Mouse (Mus musculus): ENCODE measurements at regions not wholly inside any gene's neighbourhood (a gene's known extent, or its start where the extent isn't known, plus 50 kb on each side); places are given as distances from the start of the nearest gene placed in this dataset.

- no peak for DNase-seq
Observed at GRCm38 (mm10) chr2:64860113-64860512, 164.7 kb downstream of the Grb14 start.

- DNase-seq: peak; percentile 82
Observed at GRCm38 (mm10) chr2:64853918-64854317, 170.9 kb downstream of the Grb14 start.

- no peak for DNase-seq
Observed at GRCm38 (mm10) chr2:64852913-64853312, 171.9 kb downstream of the Grb14 start.

GRCm38 (mm10) chr2:64851096-64851495, 173.7 kb downstream of the Grb14 start:
- DNase-seq: no peak

- DNase-seq: no peak
Observed at GRCm38 (mm10) chr2:64850656-64851055, 174.1 kb downstream of the Grb14 start.

GRCm38 (mm10) chr2:64824494-64824893, 200.3 kb downstream of the Grb14 start:
- no peak for DNase-seq

GRCm38 (mm10) chr2:64823905-64824304, 200.9 kb downstream of the Grb14 start:
- no peak for DNase-seq

GRCm38 (mm10) chr2:64823074-64823473, 201.7 kb downstream of the Grb14 start:
- no peak for DNase-seq

- DNase-seq: no peak
Observed at GRCm38 (mm10) chr2:64818159-64818558, 206.6 kb downstream of the Grb14 start.
